Mouse (Mus musculus) 416B (cell line): ENCODE data around the gene Upf2.
A peak's percentile ranks its signal among the peaks of the same experiment; 100 is the strongest.
"Not testable (repeated sequence)": the region's sequence is repeated elsewhere in the genome, so short reads cannot be mapped to it uniquely, and the experiment has no call there.

Experiments
- DNase-seq: peaks from one replicate; pipeline ENCODE4 v3.0.0; 2011; ENCODE audit warnings: low read depth

Upf2 gene

GRCm38 (mm10) chr2:6071598-6072440 lies 120.5 kb downstream of the Upf2 start:
- DNase-seq = peak; percentile 36

- DNase-seq = no peak
These were observed 121.5 kb downstream of the Upf2 start for GRCm38 (mm10) chr2:6072685-6073260.

GRCm38 (mm10) chr2:6074891-6075529 lies 123.7 kb downstream of the Upf2 start:
- no peak for DNase-seq

- no peak for DNase-seq
These were observed 124.2 kb downstream of the Upf2 start for GRCm38 (mm10) chr2:6075530-6075896.

GRCm38 (mm10) chr2:6080037-6080436 lies 128.8 kb downstream of the Upf2 start:
- no peak for DNase-seq

- no peak for DNase-seq
These were observed 129.8 kb downstream of the Upf2 start for GRCm38 (mm10) chr2:6081108-6081507.

- no peak for DNase-seq
These were observed 131.3 kb downstream of the Upf2 start for GRCm38 (mm10) chr2:6082615-6083014.

- DNase-seq = no peak
These were observed 132.4 kb downstream of the Upf2 start for GRCm38 (mm10) chr2:6083696-6084095.

GRCm38 (mm10) chr2:6085622-6086530 lies 134.6 kb downstream of the Upf2 start:
- peak; percentile 68 for DNase-seq

GRCm38 (mm10) chr2:6087151-6087550 lies 135.9 kb downstream of the Upf2 start:
- no peak for DNase-seq

- not testable (repeated sequence) for DNase-seq
These were observed 138.7 kb downstream of the Upf2 start for GRCm38 (mm10) chr2:6089941-6090340.

- DNase-seq = no peak
These were observed 145.9 kb downstream of the Upf2 start for GRCm38 (mm10) chr2:6097113-6097716.

- no peak for DNase-seq
These were observed 147.7 kb downstream of the Upf2 start for GRCm38 (mm10) chr2:6098924-6099323.

- no peak for DNase-seq
These were observed 148.2 kb downstream of the Upf2 start for GRCm38 (mm10) chr2:6099443-6099842.

GRCm38 (mm10) chr2:6100027-6100749 lies 148.9 kb downstream of the Upf2 start:
- DNase-seq = no peak

- no peak for DNase-seq
These were observed 149.5 kb downstream of the Upf2 start for GRCm38 (mm10) chr2:6100755-6101154.

- no peak for DNase-seq
These were observed 154.2 kb downstream of the Upf2 start for GRCm38 (mm10) chr2:6105437-6105836.
